Mouse (Mus musculus) cerebellum, postnatal 25 days (tissue): ENCODE data around the gene Ppif.

Experiments used
- DNase-seq, 2 experiments: peaks; one replicate each; pipeline ENCODE4 v3.0.0; 2021; ENCODE audit warnings: mixed read lengths in 2 of 2

Gene Ppif

DNA sequence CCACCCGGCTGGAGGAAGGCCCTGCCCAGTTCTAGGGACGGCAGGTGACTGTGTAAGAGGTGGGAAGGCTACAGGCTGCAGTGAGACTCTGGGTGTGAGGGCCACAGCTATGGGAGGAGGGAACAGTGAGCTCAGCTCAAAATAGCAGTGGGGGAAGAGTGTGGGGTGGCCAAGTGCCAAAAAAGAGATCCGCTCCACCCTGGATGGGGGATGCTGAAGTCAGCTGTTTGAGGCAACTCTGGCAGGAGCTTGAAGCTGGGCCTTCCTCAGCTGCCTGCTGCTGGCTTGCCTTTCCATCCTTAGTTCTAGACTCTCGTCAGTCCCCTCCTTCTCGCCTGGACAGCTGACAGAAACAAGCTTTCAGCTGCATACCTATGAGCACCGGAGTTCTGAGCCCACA lies 42.6 kb downstream of the Ppif start:
- peak in 1 of 2 experiments; percentile 43 for DNase-seq

DNA sequence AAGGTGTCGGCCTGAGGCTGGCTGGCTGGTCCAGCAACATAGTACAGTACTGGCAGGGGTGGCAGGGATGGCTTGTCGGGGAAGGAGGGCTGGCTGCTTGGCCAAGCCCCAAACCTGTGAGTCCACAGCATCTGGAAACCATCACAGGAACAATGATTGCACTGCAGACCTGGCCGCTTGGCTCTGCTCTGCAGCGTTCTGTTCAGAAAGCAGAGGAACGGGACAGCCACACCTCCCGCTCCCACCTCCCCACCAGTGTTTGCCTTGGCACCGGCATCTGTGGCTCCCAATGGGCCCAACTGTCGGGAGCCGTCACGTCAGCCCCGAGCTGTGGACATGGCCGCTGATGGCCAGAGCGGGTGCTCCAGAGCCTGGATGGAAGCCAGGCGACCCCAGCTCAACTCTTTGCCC lies 44.6 kb downstream of the Ppif start:
- DNase-seq, result peak in 1 of 2 experiments; percentile 29

DNA sequence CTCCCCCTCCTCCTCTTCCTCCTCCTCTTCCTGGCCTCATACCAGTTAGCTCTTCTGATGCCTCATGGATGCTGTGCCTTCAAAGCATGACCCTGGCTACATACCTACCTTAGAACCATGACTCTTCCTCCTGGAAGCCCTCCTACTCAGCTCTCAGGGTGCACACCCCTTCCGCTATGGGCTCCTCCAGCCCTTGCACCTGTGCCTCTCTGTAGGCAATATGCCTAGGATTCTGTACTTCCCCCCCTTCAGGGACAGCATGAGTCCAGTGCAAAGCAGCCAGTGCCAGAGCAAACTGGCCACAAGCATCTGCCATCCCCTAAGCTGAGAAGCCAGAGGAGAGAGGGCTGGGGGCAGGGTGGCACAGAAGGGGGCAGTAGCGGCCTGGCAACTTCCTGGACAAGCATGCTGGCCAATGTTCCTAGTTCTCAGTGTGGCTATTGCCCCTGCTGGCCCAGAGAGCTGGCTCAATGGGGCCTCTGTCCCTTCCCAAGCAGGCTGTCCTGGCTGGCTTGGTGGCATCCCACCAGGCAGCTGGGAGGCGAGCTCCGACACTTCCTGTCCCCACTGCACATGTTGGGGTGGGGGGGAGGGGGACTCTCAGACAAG lies 46.1 kb downstream of the Ppif start:
- peak; percentile 40 to 54 for DNase-seq

DNA sequence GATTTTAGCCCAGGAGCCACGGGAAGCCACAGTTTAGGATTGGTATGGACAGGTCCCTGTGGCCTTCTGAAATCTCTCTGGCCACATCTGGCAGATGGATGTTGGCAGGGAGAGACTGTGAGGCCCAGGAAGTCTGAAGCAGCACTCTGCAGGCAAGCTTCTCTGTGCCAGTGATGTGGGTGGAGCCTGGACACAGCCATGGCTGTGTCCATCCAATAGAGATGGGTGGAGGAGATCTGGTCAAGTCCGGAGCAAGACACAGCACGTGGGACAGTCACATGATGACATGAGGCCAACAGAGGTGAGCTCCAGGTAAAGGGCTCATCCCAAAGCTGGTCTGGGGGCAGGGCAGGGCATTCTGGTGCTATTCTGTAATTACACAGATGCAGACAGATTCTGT lies 47.3 kb downstream of the Ppif start:
- no peak for DNase-seq

DNA sequence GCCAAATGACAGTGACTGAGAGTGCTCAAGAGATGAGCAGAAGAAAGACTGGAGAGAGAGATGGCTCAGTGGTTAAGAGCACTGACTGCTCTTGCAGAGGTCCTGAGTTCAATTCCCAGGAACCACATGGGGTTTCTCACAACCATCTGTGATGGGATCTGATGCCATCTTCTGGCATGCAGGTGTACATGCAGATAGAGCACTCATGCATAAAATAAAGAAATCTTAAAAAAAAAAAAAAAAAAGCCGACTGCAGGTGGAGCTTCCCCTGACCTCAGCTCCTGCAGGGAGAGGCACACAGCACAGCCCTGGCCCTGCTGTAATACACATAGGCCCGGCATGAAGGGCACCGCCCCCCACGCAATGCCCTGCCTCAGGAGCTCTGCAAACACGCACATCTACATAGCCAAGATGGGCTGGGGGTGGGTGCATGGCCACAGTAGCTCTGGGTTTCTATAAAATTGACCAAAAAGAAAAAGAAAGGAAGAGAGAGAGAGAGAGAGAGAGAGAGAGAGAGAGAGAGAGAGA lies 48.0 kb downstream of the Ppif start:
- DNase-seq, result no peak

DNA sequence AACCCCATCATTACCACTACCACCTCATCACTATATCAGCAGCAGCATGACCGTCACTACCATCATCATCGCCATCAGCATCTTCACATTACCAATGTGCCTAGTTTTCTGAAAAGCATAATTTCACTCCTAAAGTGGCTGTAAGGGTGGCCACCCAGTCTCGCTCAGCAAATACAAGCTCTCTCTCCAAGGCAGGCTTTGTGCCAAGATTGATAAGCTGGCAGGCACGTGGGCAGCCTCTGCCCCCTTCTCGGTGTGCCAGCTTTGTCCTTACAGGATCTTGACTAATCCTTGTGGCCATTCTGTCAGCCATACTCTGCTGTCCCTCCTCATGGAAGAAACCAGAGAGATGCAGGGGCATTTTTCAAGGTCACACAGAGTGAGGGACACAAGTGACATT lies 49.0 kb downstream of the Ppif start:
- no peak for DNase-seq

DNA sequence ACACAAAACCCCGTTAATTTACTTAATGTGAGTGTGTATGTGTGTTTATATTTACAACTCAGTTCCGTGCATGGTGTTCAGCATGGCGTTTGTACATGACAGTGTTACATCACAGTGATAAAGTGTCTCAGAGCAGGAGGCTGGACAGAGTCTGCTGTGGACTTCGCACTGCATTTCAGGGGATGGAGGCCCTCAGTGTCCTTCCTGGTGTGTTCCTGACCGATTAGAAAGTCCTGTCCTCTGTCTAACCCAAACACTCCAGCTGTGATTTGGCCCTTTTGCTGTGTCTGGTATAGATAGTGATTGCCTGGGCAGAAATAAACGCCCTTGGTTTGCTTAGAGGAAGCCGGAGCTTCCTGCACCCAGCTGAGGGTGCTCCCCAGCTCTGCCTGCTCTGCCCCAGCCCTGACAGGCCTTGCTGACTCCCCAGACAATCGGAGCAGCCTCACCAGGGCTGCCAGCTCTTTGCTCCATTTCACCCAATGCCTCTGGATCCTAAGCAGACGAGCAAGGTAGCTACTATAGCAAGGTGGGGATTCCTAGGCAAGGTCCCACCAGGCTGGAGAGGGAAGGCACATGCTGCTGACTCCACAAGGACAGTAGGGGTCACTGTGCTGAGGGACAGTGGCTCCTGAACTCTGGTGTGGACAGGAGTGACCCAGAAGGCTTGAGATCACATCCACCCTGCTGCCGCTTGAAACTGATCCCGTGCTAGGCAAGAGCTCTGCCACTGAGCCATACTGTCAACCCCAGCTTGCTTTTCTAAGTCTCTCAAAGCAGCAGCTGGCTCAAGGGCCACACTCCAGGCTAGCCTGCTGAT lies 51.6 kb downstream of the Ppif start:
- DNase-seq, result no peak

DNA sequence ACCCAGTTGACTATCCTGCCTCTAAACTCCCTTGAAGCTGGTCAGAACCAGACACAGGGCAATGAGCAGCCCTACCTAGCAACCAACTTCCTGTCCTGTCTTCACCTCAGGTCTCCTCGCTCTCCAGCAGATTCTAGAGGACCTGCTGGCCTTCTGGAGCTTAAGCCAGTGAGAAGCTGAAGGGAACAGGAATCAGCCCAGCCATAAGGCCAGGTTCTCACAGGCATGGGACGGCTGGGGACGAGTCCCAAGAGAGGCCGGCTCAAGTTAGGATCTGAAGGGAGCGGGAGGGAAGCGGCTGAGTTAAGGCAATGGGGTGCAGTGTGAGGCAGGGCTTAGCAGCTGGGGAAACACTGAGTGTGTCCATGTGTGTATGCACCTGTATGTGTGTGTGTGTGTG lies 52.4 kb downstream of the Ppif start:
- DNase-seq, result no peak

DNA sequence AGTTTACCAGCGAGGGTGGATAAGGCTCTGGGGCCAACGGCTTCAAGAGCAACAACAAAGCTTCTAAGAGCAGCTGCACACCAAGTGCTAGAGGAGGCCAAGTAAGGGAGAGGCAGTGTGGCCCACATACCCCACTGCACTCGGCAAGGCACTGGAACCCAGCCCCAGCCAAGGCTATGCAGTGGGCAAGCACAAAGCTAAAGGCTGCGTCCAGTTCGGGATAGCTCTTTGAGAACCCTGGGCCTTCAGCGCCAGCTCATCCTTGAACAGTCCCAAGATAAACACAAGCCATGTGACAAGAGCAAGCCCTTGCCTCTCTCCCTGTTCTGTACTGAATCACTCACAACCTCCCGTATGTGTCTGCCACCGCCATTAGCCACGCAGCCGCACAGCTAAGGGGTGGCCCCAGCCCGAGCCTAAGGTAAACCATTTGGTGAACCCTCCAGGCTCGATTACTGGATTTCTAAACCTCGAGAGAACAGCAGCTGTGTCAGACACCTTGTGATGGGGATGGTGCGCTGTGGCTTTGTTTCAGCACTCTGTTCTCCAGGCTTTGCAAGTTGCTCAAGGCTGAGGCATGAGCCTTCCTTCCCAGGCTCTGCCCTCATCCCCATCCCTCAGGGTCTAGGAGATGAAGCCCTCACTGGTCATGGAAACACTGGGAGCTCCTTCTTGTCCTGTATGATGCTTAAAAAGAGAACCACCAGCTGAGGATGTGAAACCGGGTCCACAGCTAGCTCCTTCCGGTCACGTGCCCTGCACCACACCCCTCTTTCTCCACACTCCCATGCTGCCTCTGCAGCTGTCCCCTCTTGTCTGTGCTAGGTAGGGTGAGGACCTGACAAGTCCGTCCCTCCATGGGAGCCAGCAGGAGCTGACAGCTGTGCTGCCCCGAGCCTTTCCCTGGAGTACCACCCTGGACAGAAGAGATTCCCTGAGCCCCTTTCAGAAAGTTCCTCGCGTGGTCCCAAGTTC lies 53.3 kb downstream of the Ppif start:
- no peak for DNase-seq

DNA sequence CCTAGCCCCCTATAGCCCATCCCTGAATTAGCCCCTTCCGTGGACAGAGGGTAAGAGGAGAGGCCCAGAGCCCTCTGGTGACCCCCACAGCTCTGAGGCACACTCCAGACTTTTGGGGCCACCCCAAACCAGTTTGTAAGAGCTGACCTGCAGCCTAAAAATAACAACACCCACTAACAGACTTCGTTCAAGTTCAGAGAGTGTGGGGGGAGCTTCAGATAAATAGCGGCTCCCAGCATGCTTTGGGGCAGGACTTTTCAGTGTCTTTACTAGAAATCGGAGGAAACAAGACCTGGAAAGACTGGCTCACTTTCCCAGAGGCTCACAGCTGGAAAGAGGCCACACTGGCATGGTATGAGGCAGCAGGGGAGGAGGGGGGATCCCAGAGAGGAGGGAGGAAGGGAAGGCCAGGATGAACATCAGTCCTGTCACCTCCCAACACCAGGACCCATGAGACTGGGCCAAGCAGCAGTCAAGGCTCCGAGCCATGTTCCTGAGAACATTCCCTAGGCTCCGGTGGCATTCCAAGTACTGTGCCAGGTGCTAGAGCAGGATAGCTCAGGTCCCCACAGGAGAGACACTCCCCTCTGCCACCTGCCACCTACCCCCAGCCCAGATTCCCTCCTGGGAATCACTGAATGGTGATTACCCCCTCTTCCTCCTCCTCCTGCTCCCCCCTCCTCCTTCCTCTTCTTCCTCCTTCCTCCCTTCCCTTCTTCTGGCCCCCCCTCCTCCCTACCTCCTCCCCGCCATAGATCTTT lies 54.2 kb downstream of the Ppif start:
- no peak for DNase-seq

DNA sequence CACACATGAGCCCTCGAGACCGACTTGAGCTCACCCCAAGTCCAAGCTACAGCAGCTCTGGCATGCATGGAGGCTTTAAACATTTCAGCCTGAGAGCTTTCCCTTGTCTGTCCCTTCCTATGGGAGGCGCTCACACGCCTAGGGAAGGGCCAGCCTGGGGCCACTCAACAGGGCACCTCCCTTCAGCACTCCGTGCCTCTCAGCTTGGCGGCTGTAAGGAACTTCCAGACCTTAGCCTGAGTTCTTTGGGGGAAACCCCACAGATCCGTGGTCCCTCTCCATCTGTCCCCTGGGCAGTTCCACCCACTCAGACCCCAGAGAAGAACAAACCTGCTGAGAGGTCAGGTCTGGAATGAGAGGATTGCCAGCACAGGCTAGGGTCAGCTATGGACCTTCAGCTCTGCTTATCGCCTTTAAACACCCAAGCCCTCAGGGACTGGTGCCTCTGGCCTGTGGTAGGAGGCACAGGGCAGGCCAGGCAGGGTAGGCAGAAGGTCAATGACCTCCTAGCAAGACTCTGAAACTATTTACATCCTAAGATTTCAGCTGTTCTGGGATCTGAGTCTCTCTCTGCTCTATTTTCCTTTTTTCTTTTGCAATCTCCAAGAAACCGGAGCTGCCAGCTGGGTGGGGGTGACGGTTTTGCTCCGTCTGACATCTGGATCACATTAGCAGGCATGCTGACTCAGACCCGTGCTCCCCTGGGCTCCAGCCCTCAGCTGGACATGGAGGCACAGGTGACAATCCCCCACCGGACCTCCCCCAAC lies 55.4 kb downstream of the Ppif start:
- no peak for DNase-seq
